Comparison of ENCODE assay signal across 8 mouse cellular contexts in the genomic region with DNA sequence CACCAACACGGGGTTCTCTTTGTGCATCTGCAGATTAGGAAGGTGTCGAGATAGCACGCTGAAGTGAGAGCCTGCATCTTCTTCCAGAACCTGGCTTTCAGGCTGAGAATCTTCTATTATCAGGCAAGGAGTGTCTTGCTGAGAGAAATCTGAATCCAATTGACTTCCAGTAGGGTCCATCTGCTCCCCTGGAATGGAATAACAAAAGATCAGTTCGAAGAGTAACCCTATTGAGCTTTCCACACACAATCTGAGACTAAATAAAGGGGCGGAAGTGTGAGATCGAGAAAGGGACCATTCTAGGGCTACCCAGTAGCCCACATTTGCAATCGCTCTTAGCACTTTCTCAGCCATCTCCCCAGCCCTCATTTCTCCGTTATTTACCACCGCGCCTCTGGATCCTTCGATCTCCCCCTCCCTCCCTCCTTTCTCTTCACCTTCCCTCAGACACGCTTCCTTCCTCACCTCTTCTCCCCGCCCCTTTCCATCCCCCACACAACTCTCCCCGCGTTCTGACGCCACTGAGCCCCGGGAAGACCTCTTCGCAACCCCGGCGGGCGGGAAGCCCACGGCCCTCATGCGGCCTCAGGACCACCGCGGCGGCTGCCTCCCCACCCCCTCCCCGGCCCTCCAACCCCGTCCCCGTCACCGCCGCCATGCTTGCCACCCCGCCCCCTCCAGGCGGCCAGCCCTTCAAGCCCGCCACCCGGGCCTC. TPM values are rescaled to one million over a fixed set of nuclear protein-coding genes. Genes with fewer than 3 reads are reported as not detected.
DNase-seq lines count a peak whose midpoint lies in the region; ATAC-seq and TF ChIP-seq lines count a peak whose summit lies in the region.

No protein-coding gene starts in this region.

- peak overlapping the region; percentile 93 for H3K4me3 ChIP-seq in heart, embryonic 13.5 days
- peak overlapping the region; percentile 78 to 99 for H3K4me3 ChIP-seq in ES-E14 (ENCODE audit: insufficient read depth in 1 of 2, low read depth in 1 of 2, low read length in 2 of 2, poor library complexity in 1 of 2, severe bottlenecking in 1 of 2)
- H3K4me3 ChIP-seq in forebrain, embryonic 10.5 days: peak overlapping the region; percentile 98
- peak overlapping the region; percentile 66 for H3K4me3 ChIP-seq in liver, embryonic 11.5 days (ENCODE audit: low read depth, low read length)
- peak overlapping the region; percentile 96 for H3K4me3 ChIP-seq in stomach, embryonic 16.5 days (replicated peaks; ENCODE audit: low read length)

- no peaks in the 10 kb centered on the region for H3K9me3 ChIP-seq in heart, embryonic 13.5 days
- no peaks in the 10 kb centered on the region for H3K9me3 ChIP-seq in ES-E14 (ENCODE audit: control insufficient read depth, insufficient read depth, low read depth, low read length)
- H3K9me3 ChIP-seq in forebrain, embryonic 10.5 days: no peaks in the 10 kb centered on the region
- H3K9me3 ChIP-seq in liver, embryonic 11.5 days (ENCODE audit: control insufficient read depth, low read length): no peaks in the 10 kb centered on the region
- no peaks in the 10 kb centered on the region for H3K9me3 ChIP-seq in stomach, embryonic 16.5 days (replicated peaks; ENCODE audit: control insufficient read depth, low read length)

- peaks cover 40% of the 10 kb centered on the region for H3K36me3 ChIP-seq in heart, embryonic 13.5 days
- peaks cover 11% of the 10 kb centered on the region for H3K36me3 ChIP-seq in ES-E14 (ENCODE audit: control insufficient read depth, insufficient read depth, low read length, poor library complexity, severe bottlenecking)
- peaks cover 47% of the 10 kb centered on the region for H3K36me3 ChIP-seq in forebrain, embryonic 10.5 days (replicated peaks)
- H3K36me3 ChIP-seq in liver, embryonic 11.5 days (ENCODE audit: control insufficient read depth, insufficient read depth, low read length): 0 out of 2 replicates have a peak, but pooled peaks cover 2% of the 10 kb centered on the region
- H3K36me3 ChIP-seq in stomach, embryonic 16.5 days (ENCODE audit: control insufficient read depth, insufficient read depth, low read length): peaks cover 5% of the 10 kb centered on the region; the same call in 1 of the 2 replicates

- peaks cover 18% of the 10 kb centered on the region for H3K4me1 ChIP-seq in heart, embryonic 13.5 days
- peaks cover 1 to 3% of the 10 kb centered on the region in 2 experiments; a peak in 1 of 4 replicates for H3K4me1 ChIP-seq in ES-E14 (ENCODE audit: control insufficient read depth in 2 of 2, insufficient read depth in 2 of 2, low read length in 2 of 2, poor library complexity in 1 of 2)
- H3K4me1 ChIP-seq in forebrain, embryonic 10.5 days: peaks cover 37% of the 10 kb centered on the region
- H3K4me1 ChIP-seq in liver, embryonic 11.5 days (replicated peaks; ENCODE audit: control insufficient read depth, insufficient read depth, low read length): peaks cover 9% of the 10 kb centered on the region; the same call in 1 of the 2 replicates
- peaks cover 7% of the 10 kb centered on the region; the same call in 1 of the 2 replicates for H3K4me1 ChIP-seq in stomach, embryonic 16.5 days (ENCODE audit: control insufficient read depth, insufficient read depth, low read length)

- peak overlapping the region; percentile 71 for H3K4me2 ChIP-seq in heart, embryonic 13.5 days
- H3K4me2 ChIP-seq in liver, embryonic 11.5 days: peak overlapping the region; percentile 93
- peak overlapping the region; percentile 59 for H3K4me2 ChIP-seq in stomach, embryonic 16.5 days (ENCODE audit: low read depth, low read length)

- H3K27ac ChIP-seq in heart, embryonic 13.5 days (replicated peaks): peak overlapping the region; percentile 86
- peak overlapping the region; percentile 83 for H3K27ac ChIP-seq in ES-E14 (ENCODE audit: insufficient read depth, low read depth, low read length, poor library complexity, severe bottlenecking)
- H3K27ac ChIP-seq in forebrain, embryonic 10.5 days: peak overlapping the region; percentile 99
- no peak overlapping the region for H3K27ac ChIP-seq in liver, embryonic 11.5 days (ENCODE audit: low read depth, low read length)
- H3K27ac ChIP-seq in stomach, embryonic 16.5 days (ENCODE audit: low read length): peak overlapping the region; percentile 82

- no peak for DNase-seq in heart, adult 18-20 months
- DNase-seq in ES-E14 (ENCODE audit: low read depth, low spot score): peak; percentile 52
- DNase-seq in forebrain, embryonic 10.5 days (ENCODE audit: extremely low spot score, low spot score): no peak
- DNase-seq in liver, embryonic 11.5 days (ENCODE audit: low spot score): no peak
- DNase-seq in layer of hippocampus, adult 8-10 months (ENCODE audit: low spot score in 2 of 2): no peak
- DNase-seq in spleen, postnatal 4 days (ENCODE audit: low spot score in 2 of 2): no peak

- in situ Hi-C loops in ES-E14 (cut with MboI; ENCODE audit: low sequenced_read_pairs in 2 of 2, unreplicated experiment in 2 of 2): no loop called here

- no peaks in the 10 kb centered on the region for H3K27me3 ChIP-seq in heart, embryonic 13.5 days (replicated peaks)
- no peaks in the 10 kb centered on the region for H3K27me3 ChIP-seq in forebrain, embryonic 10.5 days (ENCODE audit: poor library complexity, severe bottlenecking)
- no peaks in the 10 kb centered on the region for H3K27me3 ChIP-seq in liver, embryonic 11.5 days (replicated peaks; ENCODE audit: control insufficient read depth, insufficient read depth, low read length)
- no peaks in the 10 kb centered on the region for H3K27me3 ChIP-seq in stomach, embryonic 16.5 days (ENCODE audit: control insufficient read depth, insufficient read depth, low read length)

- 1% methylated on average over 35 of the region's 35 CpGs for WGBS in heart, embryonic 13.5 days
- WGBS in forebrain, embryonic 10.5 days: under 1% methylated on average over 35 of the region's 35 CpGs
- 1% methylated on average over 35 of the region's 35 CpGs for WGBS in liver, embryonic 11.5 days
- whole genome bisulfite sequencing in stomach, embryonic 16.5 days: 2% methylated on average over 31 of the region's 35 CpGs

- ATAC-seq in heart, embryonic 13.5 days (ENCODE audit: extremely low read depth, insufficient number of reproducible peaks, low FRiP score, low TSS enrichment): peak; percentile 28; the same call in 1 of the 2 replicates
- peak; percentile 71 for ATAC-seq in liver, embryonic 11.5 days (replicated peaks; ENCODE audit: low FRiP score)
- peak; percentile 76 for ATAC-seq in stomach, embryonic 16.5 days (ENCODE audit: insufficient read depth, low FRiP score)

- peak overlapping the region; percentile 94 for H3K9ac ChIP-seq in heart, embryonic 13.5 days
- H3K9ac ChIP-seq in ES-E14 (ENCODE audit: insufficient read depth, low read depth, low read length, poor library complexity, severe bottlenecking): peak overlapping the region; percentile 75
- H3K9ac ChIP-seq in liver, embryonic 11.5 days (ENCODE audit: low read depth, low read length): peak overlapping the region; percentile 61
- peak overlapping the region; percentile 91 for H3K9ac ChIP-seq in stomach, embryonic 16.5 days (ENCODE audit: low read length)

TF ChIP-seq in ES-E14, 5 proteins besides CTCF, POLR2A, EP300 and RAD21:
- TF ChIP-seq ZNF384 (IDR thresholded peaks at IDR 0.05; ENCODE audit: low read depth, low read length) (no peak), CHD2 (IDR thresholded peaks at IDR 0.05; ENCODE audit: low read depth, low read length) (no peak), MAFK (IDR thresholded peaks at IDR 0.05; ENCODE audit: insufficient read depth, low read depth, low read length) (no peak), ZC3H11A (IDR thresholded peaks at IDR 0.05; ENCODE audit: borderline replicate concordance, low read depth, low read length) (no peak), HCFC1 (IDR thresholded peaks at IDR 0.05; ENCODE audit: borderline replicate concordance, insufficient read depth, low read length) (no peak)

RNA-seq across cellular contexts. Expression of a gene that starts 0.5 kb away (rescaled TPM):
- polyA plus RNA-seq in heart, embryonic 13.5 days (2015; fragmentation: Nextera tagmentation; extraction: Ambion mirVana): 44.5 and 44.6 TPM in 2 replicates
- 10 to 100 TPM; 28.1 to 28.4 TPM for total RNA-seq in heart, adult 18-20 months (2021)
- total RNA-seq in ES-E14 (2012; rRNA removed): 47.6 and 63.3 TPM in 2 replicates
- 134 and 144 TPM in 2 replicates for polyA plus RNA-seq in forebrain, embryonic 10.5 days (2016; fragmentation: Nextera tagmentation; extraction: Ambion mirVana)
- 32.4 and 36.0 TPM in 2 replicates for polyA plus RNA-seq in liver, embryonic 11.5 days (2014; fragmentation: Nextera tagmentation; extraction: Ambion mirVana)
- 50.0 and 55.5 TPM in 2 replicates for polyA plus RNA-seq in stomach, embryonic 16.5 days (2015; fragmentation: Nextera tagmentation; extraction: Ambion mirVana)
- 100 to 1,000 TPM; 144 to 183 (median 161) TPM for total RNA-seq in layer of hippocampus, adult 8-10 months (2022)

RNA-seq across cellular contexts. Expression of a gene that starts 18.7 kb away (rescaled TPM):
- 3.8 and 4.7 TPM in 2 replicates for polyA plus RNA-seq in heart, embryonic 13.5 days (2015; fragmentation: Nextera tagmentation; extraction: Ambion mirVana)
- total RNA-seq in heart, adult 18-20 months (2021): 1 to 10 TPM; 3.5 to 3.8 TPM
- total RNA-seq in ES-E14 (2012; rRNA removed): 4.3 and 4.4 TPM in 2 replicates
- polyA plus RNA-seq in forebrain, embryonic 10.5 days (2016; fragmentation: Nextera tagmentation; extraction: Ambion mirVana): 6.5 and 6.6 TPM in 2 replicates
- polyA plus RNA-seq in liver, embryonic 11.5 days (2014; fragmentation: Nextera tagmentation; extraction: Ambion mirVana): 1.5 and 2.1 TPM in 2 replicates
- 3.2 and 3.5 TPM in 2 replicates for polyA plus RNA-seq in stomach, embryonic 16.5 days (2015; fragmentation: Nextera tagmentation; extraction: Ambion mirVana)
- 100 to 1,000 TPM; 585 to 644 (median 617) TPM for total RNA-seq in layer of hippocampus, adult 8-10 months (2022)
